Mouse (Mus musculus) heart, postnatal 0 days (tissue): ENCODE measurements around the gene Slc27a2. TPM values are rescaled to one million over a fixed set of nuclear protein-coding genes. Genes with fewer than 3 reads are reported as not detected.
"Not testable (repeated sequence)": the region's sequence is repeated elsewhere in the genome, so short reads cannot be mapped to it uniquely, and the experiment has no call there.

Experiments
- ATAC-seq: fragments of 200-750 bp; cut with Nextera tagmentation; 2 replicates; pipeline ENCODE4 v1.8.0; 2017; ENCODE audit warnings: low read depth, moderate number of reproducible peaks, moderate library complexity; ENCODE audit not compliant: insufficient read depth
- DNase-seq: peaks from one replicate; pipeline ENCODE4 v3.0.0-alpha.2; 2016; ENCODE audit warnings: low spot score
- H3K27ac ChIP-seq: fragments of 300-500 bp; sonication (generic); 2 replicates; pipeline ENCODE4 v1.5.1; 2014; ENCODE audit warnings: low read depth, mild to moderate bottlenecking
- H3K27me3 ChIP-seq: fragments of 300-500 bp; sonication (generic); 2 replicates; pipeline ENCODE4 v1.6.1; 2014; ENCODE audit warnings: low read length, mixed read lengths; ENCODE audit not compliant: control insufficient read depth, insufficient read depth
- H3K36me3 ChIP-seq: fragments of 300-500 bp; sonication (generic); replicated peaks from 2 replicates; pipeline ENCODE4 v1.6.1; 2014; ENCODE audit warnings: low read length, mixed read lengths; ENCODE audit not compliant: control insufficient read depth, insufficient read depth
- H3K4me1 ChIP-seq: fragments of 300-500 bp; sonication (generic); 2 replicates; pipeline ENCODE4 v1.6.1; 2014; ENCODE audit warnings: antibody characterized with exemption; ENCODE audit not compliant: control insufficient read depth, insufficient read depth
- H3K4me2 ChIP-seq: fragments of 300-500 bp; sonication (generic); 2 replicates; pipeline ENCODE4 v1.6.1; 2014; ENCODE audit warnings: low read depth, mild to moderate bottlenecking, low read length, moderate library complexity
- H3K4me3 ChIP-seq: fragments of 300-500 bp; sonication (generic); 2 replicates; pipeline ENCODE4 v1.5.1; 2014; ENCODE audit warnings: low read depth, low read length
- H3K9ac ChIP-seq: fragments of 300-500 bp; sonication (generic); replicated peaks from 2 replicates; pipeline ENCODE4 v1.6.1; 2014; ENCODE audit warnings: low read depth, low read length, mixed read lengths
- H3K9me3 ChIP-seq: fragments of 300-500 bp; sonication (generic); replicated peaks from 2 replicates; pipeline ENCODE4 v1.6.1; 2016; ENCODE audit warnings: low read length; ENCODE audit not compliant: control insufficient read depth
- CTCF ChIP-seq: IDR thresholded peaks from 2 replicates; pipeline ENCODE4 v1.5.1; 2016; ENCODE audit warnings: antibody characterized with exemption, control low read depth, low read depth
- EP300 ChIP-seq: IDR thresholded peaks from 2 replicates; pipeline ENCODE4 v1.6.1; 2016; ENCODE audit warnings: antibody characterized with exemption, low read depth
- WGBS: fragments of 180-500 bp; shearing (Covaris S2); extraction: QIAGEN DNeasy Blood & Tissue Kit; methylation state at CpG from one replicate; pipeline ENCODE4 v1.1.7; 2014; 5-methylcytosine and 5-hydroxymethylcytosine counted together
- polyA plus RNA-seq: library from polyadenylated mRNA; unstranded; fragments of >200 nt; fragmentation: Nextera tagmentation; extraction: Ambion mirVana; gene quantifications from 2 replicates; pipeline ENCODE4 v1.2.1, GENCODE M21; 2015
- total RNA-seq: library from RNA; depleted of rRNA; stranded (reverse); fragments of >200 nt; gene quantifications from 2 replicates; pipeline ENCODE4 v1.2.3, GENCODE M21; 2014; ENCODE audit warnings: low replicate concordance

Slc27a2 gene
- total and polyA plus RNA-seq, 2 experiments from 2014 or later = 0.14 TPM; not detected in 1

- no peaks in the 10 kb centered on the region for H3K9me3 ChIP-seq
- no peak overlapping the region for H3K4me2 ChIP-seq
- no peak overlapping the region for H3K4me3 ChIP-seq
- H3K36me3 ChIP-seq = no peaks in the 10 kb centered on the region
- TF ChIP-seq CTCF (no peak), EP300 (no peak)
- ATAC-seq (no peak), DNase-seq (no peak)
- no peak overlapping the region for H3K27ac ChIP-seq
- H3K27me3 ChIP-seq = no peaks in the 10 kb centered on the region
- no peaks in the 10 kb centered on the region for H3K4me1 ChIP-seq
- 47% methylated on average over 11 of the region's 11 CpGs for WGBS
- H3K9ac ChIP-seq = no peak overlapping the region
Observed at GRCm38 (mm10) chr2:126519872-126520581, 32.2 kb upstream of the Slc27a2 start.

GRCm38 (mm10) chr2:126520828-126521227 is 31.4 kb upstream of the Slc27a2 start:
- DNase-seq (peak; percentile 75), ATAC-seq (no peak)
- Histone ChIP-seq H3K36me3 (no peaks in the 10 kb centered on the region), H3K9me3 (no peaks in the 10 kb centered on the region), H3K27ac (no peak overlapping the region), H3K4me1 (no peaks in the 10 kb centered on the region), H3K27me3 (no peaks in the 10 kb centered on the region), H3K4me3 (no peak overlapping the region), H3K9ac (no peak overlapping the region), H3K4me2 (no peak overlapping the region)
- 15% methylated on average over 7 of the region's 7 CpGs for WGBS
- no peak for TF ChIP-seq EP300
- peak; percentile 83 for TF ChIP-seq CTCF

DNA sequence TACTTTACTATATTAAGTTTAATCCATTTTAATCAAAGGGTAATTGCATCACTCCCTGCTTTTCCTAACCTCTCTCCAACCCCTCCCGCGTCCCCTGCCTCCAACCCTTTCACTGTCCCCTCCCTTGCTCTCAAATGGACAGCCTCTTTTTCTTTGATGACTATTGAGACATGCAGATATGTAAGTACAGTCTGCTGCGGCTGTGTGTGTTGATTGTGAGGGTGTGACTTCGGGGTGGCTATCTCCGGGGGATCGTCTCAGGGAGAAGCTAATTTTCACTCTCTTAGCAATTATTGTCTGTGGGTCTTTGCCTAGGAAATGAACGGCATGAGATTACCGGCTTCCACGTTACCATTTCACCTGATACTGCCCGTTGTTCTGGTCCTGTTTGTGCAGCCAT is 30.7 kb upstream of the Slc27a2 start:
- WGBS = 70% methylated on average over 10 of the region's 10 CpGs
- no peak for ATAC-seq
- H3K9ac ChIP-seq = no peak overlapping the region

GRCm38 (mm10) chr2:126522056-126522455 is 30.2 kb upstream of the Slc27a2 start:
- H3K4me1 ChIP-seq = no peaks in the 10 kb centered on the region
- H3K27ac ChIP-seq = no peak overlapping the region
- WGBS = 56% methylated on average over 8 of the region's 8 CpGs
- no peak for ATAC-seq
- no peaks in the 10 kb centered on the region for H3K27me3 ChIP-seq
- no peaks in the 10 kb centered on the region for H3K36me3 ChIP-seq
- no peak for TF ChIP-seq EP300
- no peak for TF ChIP-seq CTCF
- H3K9ac ChIP-seq = no peak overlapping the region
- DNase-seq = no peak
- H3K4me2 ChIP-seq = no peak overlapping the region
- no peaks in the 10 kb centered on the region for H3K9me3 ChIP-seq
- H3K4me3 ChIP-seq = no peak overlapping the region

More for the DNA sequence above, 30.7 kb upstream of the Slc27a2 start:
- Histone ChIP-seq H3K4me3 (no peak overlapping the region), H3K4me1 (no peaks in the 10 kb centered on the region), H3K27ac (no peak overlapping the region), H3K4me2 (no peak overlapping the region), H3K27me3 (no peaks in the 10 kb centered on the region), H3K9me3 (no peaks in the 10 kb centered on the region), H3K36me3 (no peaks in the 10 kb centered on the region)
- no peak for DNase-seq
- TF ChIP-seq CTCF (no peak), EP300 (no peak)

- not testable (repeated sequence) for H3K36me3 ChIP-seq, H3K9ac ChIP-seq, H3K4me3 ChIP-seq, H3K27ac ChIP-seq, H3K9me3 ChIP-seq, H3K4me1 ChIP-seq, ATAC-seq, H3K4me2 ChIP-seq, H3K27me3 ChIP-seq, DNase-seq
- WGBS = 64% methylated on average over 5 of the region's 5 CpGs
Observed at GRCm38 (mm10) chr2:126523101-126523745, 29.0 kb upstream of the Slc27a2 start.
